15 mouse cellular contexts compared by ENCODE assay signal in genomic region chr1:108558882-108559281, GRCm38 (mm10).
"Had no signal": no experiment of that assay in that cellular context is flagged by ENCODE, and none has a peak within 500 bp of the region (broad histone marks: within the 10 kb centered on the region; RNA-seq: fewer than 3 reads in every experiment).

No protein-coding gene starts in this region.

- H3K27me3 ChIP-seq: neural tube, embryonic 13.5 days; neural tube, embryonic 15.5 days; stomach, embryonic 15.5 days had no signal

- DNase-seq: retina, postnatal 1 day; right cerebral cortex, adult 18-20 months; right cerebral cortex, postnatal 14 days; right cerebral cortex, postnatal 25 days; right cerebral cortex, postnatal 4 days; spleen, adult 18-20 months; thymus, adult 18-20 months; thymus, adult 2 months; thymus, postnatal 14 days; thymus, postnatal 25 days; thymus, postnatal 36 days; thymus, postnatal 4 days had no signal
